Mouse (Mus musculus): Measurements from ENCODE around the gene Atp1a4.

GRCm38 (mm10) chr1:172293449-172293848 lies 35.2 kb upstream of the Atp1a4 start:
- no peak for TF ChIP-seq CTCF (conservative IDR thresholded peaks at IDR 0.05; ENCODE audit: low read length)
- TF ChIP-seq NANOG (IDR thresholded peaks at IDR 0.05; ENCODE audit: borderline replicate concordance, low read length), result no peak
- TF ChIP-seq POU5F1 (IDR thresholded peaks at IDR 0.05; ENCODE audit: borderline replicate concordance, low read length), result no peak
